Mouse (Mus musculus): ENCODE results near the gene Gucy2g.

DNA sequence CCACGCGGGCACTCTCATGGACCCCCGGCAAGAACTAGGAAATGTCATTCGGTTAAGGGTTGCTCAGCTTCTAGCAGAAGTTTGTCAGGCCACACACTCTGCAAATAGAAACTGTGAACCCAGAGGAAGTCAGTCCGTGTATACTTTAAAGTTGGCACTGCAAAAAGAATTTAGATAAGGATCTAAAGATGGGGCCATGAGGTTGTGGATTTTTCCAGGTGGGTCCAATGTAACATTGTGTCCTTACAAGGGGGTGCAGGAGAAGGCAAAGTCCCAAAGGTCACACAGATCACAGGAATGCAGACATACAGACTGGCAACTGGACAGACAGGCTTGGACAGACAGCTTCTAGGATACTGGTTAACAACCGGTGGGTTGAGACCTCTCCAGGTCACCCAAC, 92.9 kb downstream of the Gucy2g start:
- TF ChIP-seq CTCF (IDR thresholded peaks at IDR 0.05; ENCODE audit: low read depth) (no peak), EP300 (IDR thresholded peaks at IDR 0.05; ENCODE audit: low read depth) (no peak)

Data from heart, postnatal 0 days (tissue).